Mouse (Mus musculus) small intestine, adult 2 months (tissue): ENCODE measurements at regions not wholly inside any gene's neighbourhood (a gene's known extent, or its start where the extent isn't known, plus 50 kb on each side); places are given as distances from the start of the nearest gene placed in this dataset.

ENCODE experiments used
- H3K27ac ChIP-seq: fragments of 200-500 bp; 2 replicates; pipeline ENCODE4 v1.5.1; 2012; ENCODE audit warnings: low read depth, low read length, control low read depth, inconsistent platforms; ENCODE audit not compliant: insufficient read depth
- H3K27me3 ChIP-seq: fragments of 200-500 bp; 2 replicates; pipeline ENCODE4 v1.6.1; 2012; ENCODE audit warnings: mild to moderate bottlenecking, moderate library complexity, low read length, inconsistent platforms; ENCODE audit not compliant: control insufficient read depth, insufficient read depth
- H3K36me3 ChIP-seq: fragments of 200-500 bp; 2 replicates; pipeline ENCODE4 v1.6.1; 2012; ENCODE audit warnings: mild to moderate bottlenecking, low read length, control low read depth, inconsistent platforms; ENCODE audit not compliant: control insufficient read depth, insufficient read depth
- H3K4me1 ChIP-seq: fragments of 200-500 bp; 2 replicates; pipeline ENCODE4 v1.6.1; 2012; ENCODE audit warnings: low read length, inconsistent platforms, mixed read lengths; ENCODE audit not compliant: control insufficient read depth, insufficient read depth, insufficient read length
- H3K4me3 ChIP-seq: fragments of 200-500 bp; 2 replicates; pipeline ENCODE4 v1.5.1; 2012; ENCODE audit warnings: low read depth, mild to moderate bottlenecking, control low read depth, inconsistent platforms, low read length, moderate library complexity
- CTCF ChIP-seq: fragments of 200-500 bp; IDR thresholded peaks from 2 replicates; pipeline ENCODE4 v1.5.1; 2012; ENCODE audit warnings: low read depth, mild to moderate bottlenecking, control low read depth, inconsistent platforms, low read length, moderate library complexity, mixed read lengths; ENCODE audit not compliant: insufficient replicate concordance, insufficient read length; ENCODE audit errors: extremely low read depth
- POLR2A ChIP-seq: fragments of 200-500 bp; IDR thresholded peaks from 2 replicates; pipeline ENCODE4 v1.6.1; 2012; ENCODE audit warnings: low read depth, mild to moderate bottlenecking, control low read depth, inconsistent platforms, low read length, moderate library complexity
- WGBS: fragments of 180-500 bp; shearing (Covaris S2); methylation state at CpG from one replicate; pipeline ENCODE4 v1.1.7; 2018; 5-methylcytosine and 5-hydroxymethylcytosine counted together

- no peak overlapping the region for H3K27ac ChIP-seq
- H3K4me3 ChIP-seq = no peak overlapping the region
- no peaks in the 10 kb centered on the region for H3K27me3 ChIP-seq
- WGBS = 77% methylated on average over 6 of the region's 6 CpGs
- no peak for TF ChIP-seq CTCF
- no peak for TF ChIP-seq POLR2A
- no peaks in the 10 kb centered on the region for H3K4me1 ChIP-seq
- H3K36me3 ChIP-seq = no peaks in the 10 kb centered on the region
These were observed 60.3 kb upstream of the Prkd1 start for GRCm38 (mm10) chr12:50709000-50709788.

GRCm38 (mm10) chr12:50698613-50699442 lies 49.9 kb upstream of the Prkd1 start:
- no peaks in the 10 kb centered on the region for H3K27me3 ChIP-seq
- H3K27ac ChIP-seq = no peak overlapping the region
- H3K4me3 ChIP-seq = no peak overlapping the region
- H3K36me3 ChIP-seq = no peaks in the 10 kb centered on the region
- TF ChIP-seq POLR2A (no peak), CTCF (no peak)
- WGBS = 60% methylated on average over 5 of the region's 5 CpGs
- H3K4me1 ChIP-seq = no peaks in the 10 kb centered on the region
